Mouse (Mus musculus): ENCODE data around the gene Nploc4.

DNA sequence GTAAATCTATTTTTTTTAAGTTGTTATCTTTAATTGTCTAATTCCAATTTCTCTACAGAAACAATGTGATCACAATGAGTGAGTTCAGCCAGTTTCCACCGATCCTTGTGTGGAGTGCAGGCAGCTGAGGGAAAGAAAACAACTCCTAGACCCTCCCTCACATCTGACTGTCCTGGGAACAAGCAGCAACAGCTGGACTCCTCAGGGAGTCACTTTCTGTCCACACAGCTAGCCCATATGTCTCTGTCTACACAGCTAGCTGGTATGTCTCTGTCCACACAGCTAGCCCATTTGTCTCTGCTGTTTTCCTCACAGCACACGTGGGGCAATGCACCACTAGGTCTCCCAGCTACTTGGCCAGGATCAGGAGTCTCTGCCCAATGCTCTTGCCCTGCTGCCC is 39.9 kb downstream of the Nploc4 start:
- TF ChIP-seq CTCF (conservative IDR thresholded peaks at IDR 0.05; ENCODE audit: low read length) = no peak
- no peak for TF ChIP-seq NANOG (IDR thresholded peaks at IDR 0.05; ENCODE audit: borderline replicate concordance, low read length)
- TF ChIP-seq POU5F1 (IDR thresholded peaks at IDR 0.05; ENCODE audit: borderline replicate concordance, low read length) = no peak

Measured in E14TG2a.4 (cell line).